Mouse (Mus musculus) brown adipose tissue, adult 24 weeks (tissue): Measurements from ENCODE around the gene Olfr432. TPM values are rescaled to one million over a fixed set of nuclear protein-coding genes. Genes with fewer than 3 reads are reported as not detected.

Experiments used
- H3K27ac ChIP-seq: fragments of 200-500 bp; replicated peaks from 2 replicates; pipeline ENCODE4 v1.5.1; 2012; ENCODE audit warnings: low read depth, mild to moderate bottlenecking, low read length
- H3K4me1 ChIP-seq: fragments of 200-500 bp; 2 replicates; pipeline ENCODE4 v1.6.1; 2012; ENCODE audit warnings: low read length, mixed read lengths; ENCODE audit not compliant: control insufficient read depth, insufficient read depth, insufficient read length
- H3K4me3 ChIP-seq: fragments of 200-500 bp; 2 replicates; pipeline ENCODE4 v1.5.1; 2012; ENCODE audit warnings: low read depth, mild to moderate bottlenecking, low read length, moderate library complexity; ENCODE audit not compliant: insufficient read depth
- polyA plus RNA-seq: library from polyadenylated mRNA; stranded (reverse); fragments of >200 nt; gene quantifications from 2 replicates; pipeline ENCODE4 v1.2.4, GENCODE M21; 2012; ENCODE audit not compliant: missing spikeins, insufficient read depth, insufficient read length

Gene Olfr432
- polyA plus RNA-seq, 1 experiment, result not detected

- Histone ChIP-seq H3K27ac (no peak overlapping the region), H3K4me1 (no peaks in the 10 kb centered on the region), H3K4me3 (no peak overlapping the region)
These were observed 4.0 kb downstream of the Olfr432 start for GRCm38 (mm10) chr1:174052981-174053380.

- no peaks in the 10 kb centered on the region for H3K4me1 ChIP-seq
- H3K4me3 ChIP-seq, result no peak overlapping the region
- H3K27ac ChIP-seq, result no peak overlapping the region
These were observed 6.2 kb downstream of the Olfr432 start for GRCm38 (mm10) chr1:174055248-174055647.

DNA sequence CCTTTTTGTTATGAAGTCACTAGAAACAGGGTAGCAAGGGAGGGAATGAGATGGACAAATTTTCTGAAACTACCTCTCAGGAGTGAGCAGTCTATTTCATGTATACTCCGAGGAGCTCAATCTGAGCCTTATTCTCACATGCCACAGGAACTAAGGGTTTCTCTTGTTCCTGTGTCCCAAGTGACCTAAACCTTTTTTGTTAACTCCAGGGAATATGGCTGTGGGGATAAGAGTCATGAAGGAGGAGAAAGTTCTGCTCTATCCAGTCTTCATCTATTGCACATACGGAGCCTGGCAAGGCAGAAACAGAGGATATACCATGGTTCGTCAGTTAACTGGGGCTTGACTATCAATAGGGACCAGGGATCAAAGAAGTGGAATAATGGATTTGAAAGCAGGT, 17.3 kb downstream of the Olfr432 start, which contains the start of gene Olfr430:
Gene Olfr430 (plus strand): TSS at position 301 of the 400 bp plus-strand sequence.
- H3K4me1 ChIP-seq, result no peaks in the 10 kb centered on the region
- no peak within 1 kb of the TSS for H3K4me3 ChIP-seq
- H3K27ac ChIP-seq, result no peak within 1 kb of the TSS

DNA sequence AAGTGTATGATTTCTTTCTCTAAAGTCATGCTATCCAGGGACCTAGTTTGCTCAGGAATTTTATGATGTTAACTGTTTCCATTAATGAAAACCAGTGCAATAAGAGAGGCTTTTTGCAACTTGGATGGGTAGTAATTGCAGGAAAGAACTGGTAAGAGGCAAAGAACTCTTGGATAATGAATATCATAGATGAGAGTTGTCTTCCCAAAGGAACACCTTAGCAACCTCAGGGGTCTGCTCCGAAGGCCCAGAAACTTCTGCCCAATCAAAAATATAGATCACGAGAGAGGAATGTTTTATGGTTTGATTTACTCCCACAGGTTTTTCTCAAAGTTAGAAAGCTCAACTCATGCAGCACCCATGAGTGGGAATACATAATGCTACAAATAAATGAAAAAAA, 35.0 kb downstream of the Olfr432 start, which contains the start of gene Olfr429:
Gene Olfr429 (plus strand): TSS at position 301 of the 400 bp plus-strand sequence.
- no peak within 1 kb of the TSS for H3K4me3 ChIP-seq
- H3K27ac ChIP-seq, result no peak within 1 kb of the TSS
- no peaks in the 10 kb centered on the region for H3K4me1 ChIP-seq

- no peak within 1 kb of the TSS for H3K4me3 ChIP-seq
- H3K27ac ChIP-seq, result no peak within 1 kb of the TSS
- no peaks in the 10 kb centered on the region for H3K4me1 ChIP-seq
These were observed 47.6 kb downstream of the Olfr432 start, which contains the start of gene Olfr427 for GRCm38 (mm10) chr1:174096591-174096990. Gene Olfr427 (plus strand): TSS chr1:174096891.

DNA sequence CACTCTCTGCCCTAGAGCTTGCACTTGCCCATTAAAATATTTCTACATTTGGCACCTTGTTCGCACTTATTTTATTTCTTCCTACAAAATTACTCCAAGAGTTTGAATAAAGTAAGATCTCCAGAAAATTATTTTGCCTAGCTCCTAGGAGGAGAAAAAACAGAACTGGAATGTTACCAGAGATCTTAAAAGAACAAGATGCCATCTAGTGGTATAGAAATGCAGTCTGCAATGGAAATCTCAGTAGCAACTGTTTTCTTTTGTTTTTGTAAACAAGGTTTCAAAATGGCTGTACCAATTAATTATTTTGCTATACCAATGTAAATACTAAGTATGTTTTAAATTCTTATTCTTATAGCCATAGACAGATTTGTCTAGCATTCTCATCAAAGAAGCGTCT, 54.7 kb downstream of the Olfr432 start:
- Histone ChIP-seq H3K27ac (no peak overlapping the region), H3K4me3 (no peak overlapping the region), H3K4me1 (no peaks in the 10 kb centered on the region)

Other genes with a start within 250 kb of the Olfr432 start
- gene Ifi211, start 136.2 kb upstream of the Olfr432 start, polyA plus RNA-seq, result 5.4 and 7.4 TPM in 2 replicates
- 11.4 and 18.7 TPM in 2 replicates for gene Mndal, start 106.7 kb upstream of the Olfr432 start, polyA plus RNA-seq
- 13.0 and 14.2 TPM in 2 replicates for gene Ifi203, start 106.5 kb upstream of the Olfr432 start, polyA plus RNA-seq
- not detected in 2 replicates for gene Ifi202b, start 66.5 kb upstream of the Olfr432 start, polyA plus RNA-seq
- gene Ifi205, start 17.4 kb upstream of the Olfr432 start, polyA plus RNA-seq, result 13.3 and 17.3 TPM in 2 replicates
- gene Olfr433, start 8.5 kb upstream of the Olfr432 start, polyA plus RNA-seq, result not detected in 2 replicates
- gene Olfr430, start 17.4 kb downstream of the Olfr432 start, polyA plus RNA-seq, result not detected in 2 replicates
- not detected in 2 replicates for gene Olfr429, start 35.1 kb downstream of the Olfr432 start, polyA plus RNA-seq
- not detected in 2 replicates for gene Olfr427, start 47.7 kb downstream of the Olfr432 start, polyA plus RNA-seq
- not detected in 2 replicates for gene Olfr231, start 72.0 kb downstream of the Olfr432 start, polyA plus RNA-seq
- gene Olfr424, start 82.3 kb downstream of the Olfr432 start, polyA plus RNA-seq, result not detected in 2 replicates
- gene Olfr420, start 106.4 kb downstream of the Olfr432 start, polyA plus RNA-seq, result not detected in 2 replicates
- 0.25 TPM in 1 of 2 replicates, not detected in the other for gene Spta1, start 123.6 kb downstream of the Olfr432 start, polyA plus RNA-seq
- gene Olfr419, start 202.9 kb downstream of the Olfr432 start, polyA plus RNA-seq, result not detected in 2 replicates